Mouse (Mus musculus): ENCODE measurements around the gene Olfm2. TPM values are rescaled to one million over a fixed set of nuclear protein-coding genes. Genes with fewer than 3 reads are reported as not detected.

Olfm2 gene
- polyA plus RNA-seq, 1 experiment from 2014 or later: 64.4 TPM

DNA sequence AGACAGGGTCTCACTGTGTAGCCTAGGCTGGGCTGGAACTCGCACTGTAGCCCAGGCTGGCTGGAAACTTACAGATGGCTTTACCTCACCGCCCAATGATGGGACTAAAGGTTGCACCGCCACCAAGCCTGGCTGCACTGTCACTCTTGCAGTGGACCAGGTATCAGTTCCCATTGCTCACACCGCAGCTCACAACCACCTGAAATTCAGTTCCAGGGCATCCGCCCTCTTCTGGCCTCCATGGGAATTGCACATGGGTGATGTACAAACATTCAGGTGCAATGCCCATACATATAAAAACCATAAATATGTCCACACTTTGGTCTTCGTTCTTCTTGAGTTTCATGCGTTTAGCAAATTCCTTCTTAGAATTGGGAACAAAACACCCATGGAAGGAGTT lies 30.8 kb downstream of the Olfm2 start:
- ATAC-seq (ENCODE audit: low FRiP score) (no peak), DNase-seq (ENCODE audit: low spot score) (no peak)
- 75% methylated on average over 7 of the region's 7 CpGs for WGBS
- Histone ChIP-seq H3K4me1 (replicated peaks; ENCODE audit: control insufficient read depth, insufficient read depth, low read length) (peaks cover 4% of the 10 kb centered on the region), H3K27me3 (ENCODE audit: control insufficient read depth, insufficient read depth, low read length) (no peaks in the 10 kb centered on the region), H3K36me3 (ENCODE audit: control insufficient read depth, insufficient read depth, low read length) (no peaks in the 10 kb centered on the region), H3K9me3 (ENCODE audit: control insufficient read depth, low read length) (no peaks in the 10 kb centered on the region), H3K4me2 (replicated peaks; ENCODE audit: low read depth, low read length) (no peak overlapping the region), H3K9ac (ENCODE audit: low read depth, low read length) (no peak overlapping the region), H3K27ac (ENCODE audit: low read depth, low read length) (no peak overlapping the region), H3K4me3 (ENCODE audit: low read depth, low read length) (no peak overlapping the region)

DNA sequence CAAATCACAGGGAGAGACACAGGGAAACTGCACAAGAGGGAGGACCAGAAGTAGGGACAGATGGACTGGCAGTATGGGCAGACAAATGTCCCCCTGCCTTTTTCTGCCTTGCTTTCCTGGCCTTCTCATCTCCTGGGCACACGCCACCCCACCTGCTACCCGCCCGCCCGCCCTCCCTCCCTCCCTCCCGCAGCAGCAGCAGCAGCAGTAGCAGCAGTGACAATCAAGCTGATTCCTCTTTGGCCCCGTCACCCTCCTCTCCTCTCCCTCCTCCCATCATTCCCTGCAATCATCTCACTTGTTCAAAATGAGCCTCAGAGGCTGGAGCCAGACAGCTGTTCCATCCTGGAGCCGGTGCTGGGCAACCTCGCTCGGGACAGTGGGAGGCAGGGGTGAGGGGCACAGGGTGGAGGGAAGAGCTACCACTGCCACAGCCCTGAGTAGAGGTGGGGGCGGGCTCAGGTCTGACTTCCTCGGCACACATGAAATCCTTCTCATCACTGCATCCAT lies 32.6 kb downstream of the Olfm2 start:
- Histone ChIP-seq H3K9ac (ENCODE audit: low read depth, low read length) (0 out of 2 replicates have a peak overlapping the region, but pooled peaks have one; percentile 19), H3K36me3 (ENCODE audit: control insufficient read depth, insufficient read depth, low read length) (no peaks in the 10 kb centered on the region), H3K4me1 (replicated peaks; ENCODE audit: control insufficient read depth, insufficient read depth, low read length) (peaks cover 4% of the 10 kb centered on the region), H3K4me2 (replicated peaks; ENCODE audit: low read depth, low read length) (no peak overlapping the region), H3K4me3 (ENCODE audit: low read depth, low read length) (no peak overlapping the region), H3K9me3 (ENCODE audit: control insufficient read depth, low read length) (no peaks in the 10 kb centered on the region), H3K27me3 (ENCODE audit: control insufficient read depth, insufficient read depth, low read length) (no peaks in the 10 kb centered on the region), H3K27ac (ENCODE audit: low read depth, low read length) (peak overlapping the region; percentile 85)
- DNase-seq (ENCODE audit: low spot score) (peak; percentile 46), ATAC-seq (ENCODE audit: low FRiP score) (peak; percentile 89)
- 56% methylated on average over 3 of the region's 11 CpGs for WGBS

DNA sequence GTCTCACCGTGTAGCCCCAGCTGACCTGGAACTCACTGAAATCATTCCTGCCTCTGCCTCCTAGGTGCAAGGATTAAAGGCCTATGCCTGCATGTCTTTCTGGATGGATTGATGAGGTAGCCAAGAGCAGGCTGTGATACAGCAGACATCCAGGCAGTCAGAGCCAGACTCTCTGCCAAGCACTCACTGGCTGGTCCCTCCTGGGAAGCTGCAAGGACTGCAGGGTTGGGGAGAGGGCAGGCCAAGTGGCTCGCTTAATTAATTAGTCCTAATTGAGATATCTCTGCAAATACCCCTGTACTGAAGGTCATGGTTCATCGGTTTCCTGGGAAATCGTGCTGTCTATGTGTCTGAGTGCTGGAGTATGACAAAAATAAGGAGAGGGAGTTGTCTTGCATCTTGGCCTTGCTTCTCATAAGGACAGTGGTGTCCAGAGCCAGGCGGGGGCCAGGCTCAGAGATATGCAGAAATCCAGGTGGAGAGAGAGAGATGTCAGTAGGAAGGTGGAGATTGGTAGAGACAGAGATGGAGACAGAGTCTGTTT lies 33.1 kb downstream of the Olfm2 start:
- ATAC-seq (ENCODE audit: low FRiP score): peak; percentile 65

DNA sequence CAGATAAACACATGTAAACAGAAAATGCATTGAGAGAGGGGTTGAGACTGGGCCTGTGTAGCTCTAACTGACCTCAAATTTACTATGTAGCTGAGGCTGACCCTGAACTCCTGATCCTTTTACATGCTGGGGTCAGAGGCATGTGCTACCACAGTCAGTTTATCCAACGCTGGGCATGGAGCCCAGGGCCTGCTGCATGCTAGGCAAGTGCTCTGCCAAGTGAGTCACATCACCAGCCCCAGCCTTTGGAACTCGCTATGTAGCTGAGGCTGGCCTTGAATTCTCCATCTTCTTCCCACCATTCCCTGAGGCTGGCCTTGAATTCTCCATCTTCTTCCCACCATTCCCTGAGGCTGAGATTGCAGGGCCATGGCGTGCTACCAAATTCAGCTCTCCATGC lies 35.7 kb downstream of the Olfm2 start:
- Histone ChIP-seq H3K27me3 (ENCODE audit: control insufficient read depth, insufficient read depth, low read length) (no peaks in the 10 kb centered on the region), H3K27ac (ENCODE audit: low read depth, low read length) (no peak overlapping the region), H3K4me2 (replicated peaks; ENCODE audit: low read depth, low read length) (no peak overlapping the region), H3K9me3 (ENCODE audit: control insufficient read depth, low read length) (no peaks in the 10 kb centered on the region), H3K9ac (ENCODE audit: low read depth, low read length) (no peak overlapping the region), H3K4me1 (replicated peaks; ENCODE audit: control insufficient read depth, insufficient read depth, low read length) (peaks cover 4% of the 10 kb centered on the region), H3K4me3 (ENCODE audit: low read depth, low read length) (no peak overlapping the region), H3K36me3 (ENCODE audit: control insufficient read depth, insufficient read depth, low read length) (no peaks in the 10 kb centered on the region)
- ATAC-seq (ENCODE audit: low FRiP score): no peak
- DNase-seq (ENCODE audit: low spot score): no peak
- WGBS: 92% methylated on average over 3 of the region's 3 CpGs

More for the DNA sequence above, 33.1 kb downstream of the Olfm2 start:
- H3K9ac ChIP-seq (ENCODE audit: low read depth, low read length): peak overlapping the region; percentile 12; the same call in 1 of the 2 replicates
- peaks cover 4% of the 10 kb centered on the region for H3K4me1 ChIP-seq (replicated peaks; ENCODE audit: control insufficient read depth, insufficient read depth, low read length)
- H3K36me3 ChIP-seq (ENCODE audit: control insufficient read depth, insufficient read depth, low read length): no peaks in the 10 kb centered on the region
- H3K4me3 ChIP-seq (ENCODE audit: low read depth, low read length): no peak overlapping the region
- peak; percentile 16 for DNase-seq (ENCODE audit: low spot score)
- no peaks in the 10 kb centered on the region for H3K9me3 ChIP-seq (ENCODE audit: control insufficient read depth, low read length)
- peak overlapping the region; percentile 85 for H3K27ac ChIP-seq (ENCODE audit: low read depth, low read length)
- H3K27me3 ChIP-seq (ENCODE audit: control insufficient read depth, insufficient read depth, low read length): no peaks in the 10 kb centered on the region
- WGBS: 65% methylated on average over 5 of the region's 5 CpGs
- no peak overlapping the region for H3K4me2 ChIP-seq (replicated peaks; ENCODE audit: low read depth, low read length)

DNA sequence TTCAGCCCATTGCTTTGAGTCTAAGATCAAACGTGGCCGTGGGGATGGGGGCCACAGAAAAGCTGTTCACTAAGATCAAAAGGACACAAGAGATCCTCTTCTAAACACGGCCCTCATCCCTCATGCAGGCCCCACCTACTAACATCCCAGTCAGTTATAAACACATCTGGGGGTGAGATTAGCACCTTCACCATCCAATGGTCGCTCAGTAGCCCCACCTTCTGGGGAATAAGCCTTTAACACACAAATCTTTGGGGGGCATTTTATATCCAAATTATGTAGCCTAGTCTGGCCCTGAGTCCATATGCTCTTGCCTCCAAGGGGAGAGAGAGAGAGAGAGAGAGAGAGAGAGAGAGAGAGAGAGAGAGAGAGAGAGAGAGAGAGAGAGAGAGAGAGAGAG lies 40.2 kb downstream of the Olfm2 start:
- H3K9me3 ChIP-seq (ENCODE audit: control insufficient read depth, low read length): no peaks in the 10 kb centered on the region
- no peaks in the 10 kb centered on the region for H3K27me3 ChIP-seq (ENCODE audit: control insufficient read depth, insufficient read depth, low read length)
- DNase-seq (ENCODE audit: low spot score) (no peak), ATAC-seq (ENCODE audit: low FRiP score) (no peak)
- H3K4me2 ChIP-seq (replicated peaks; ENCODE audit: low read depth, low read length): no peak overlapping the region
- H3K4me1 ChIP-seq (replicated peaks; ENCODE audit: control insufficient read depth, insufficient read depth, low read length): no peaks in the 10 kb centered on the region
- no peak overlapping the region for H3K4me3 ChIP-seq (ENCODE audit: low read depth, low read length)
- 44% methylated on average over 4 of the region's 4 CpGs for WGBS
- no peak overlapping the region for H3K9ac ChIP-seq (ENCODE audit: low read depth, low read length)
- no peaks in the 10 kb centered on the region for H3K36me3 ChIP-seq (ENCODE audit: control insufficient read depth, insufficient read depth, low read length)
- H3K27ac ChIP-seq (ENCODE audit: low read depth, low read length): no peak overlapping the region

DNA sequence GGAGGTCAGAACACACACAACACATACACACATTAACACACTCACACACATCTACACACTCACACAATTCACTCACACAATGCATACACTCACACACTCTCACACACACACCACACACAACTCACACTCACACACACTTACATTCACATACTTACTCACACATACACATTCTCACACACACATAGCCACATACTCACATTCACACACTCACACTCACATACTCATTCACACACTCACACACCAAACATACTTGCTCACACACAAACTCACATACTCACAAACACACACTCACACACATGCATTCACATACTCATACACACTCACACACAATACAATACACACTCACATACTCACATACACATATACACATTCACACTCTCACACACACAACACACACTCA lies 40.7 kb downstream of the Olfm2 start:
- ATAC-seq (ENCODE audit: low FRiP score) (no peak), DNase-seq (ENCODE audit: low spot score) (no peak)
- no peaks in the 10 kb centered on the region for H3K9me3 ChIP-seq (ENCODE audit: control insufficient read depth, low read length)
- H3K4me2 ChIP-seq (replicated peaks; ENCODE audit: low read depth, low read length): no peak overlapping the region
- no peaks in the 10 kb centered on the region for H3K36me3 ChIP-seq (ENCODE audit: control insufficient read depth, insufficient read depth, low read length)
- H3K4me3 ChIP-seq (ENCODE audit: low read depth, low read length): no peak overlapping the region
- no peak overlapping the region for H3K27ac ChIP-seq (ENCODE audit: low read depth, low read length)
- no peaks in the 10 kb centered on the region for H3K4me1 ChIP-seq (replicated peaks; ENCODE audit: control insufficient read depth, insufficient read depth, low read length)
- H3K27me3 ChIP-seq (ENCODE audit: control insufficient read depth, insufficient read depth, low read length): no peaks in the 10 kb centered on the region
- no peak overlapping the region for H3K9ac ChIP-seq (ENCODE audit: low read depth, low read length)

DNA sequence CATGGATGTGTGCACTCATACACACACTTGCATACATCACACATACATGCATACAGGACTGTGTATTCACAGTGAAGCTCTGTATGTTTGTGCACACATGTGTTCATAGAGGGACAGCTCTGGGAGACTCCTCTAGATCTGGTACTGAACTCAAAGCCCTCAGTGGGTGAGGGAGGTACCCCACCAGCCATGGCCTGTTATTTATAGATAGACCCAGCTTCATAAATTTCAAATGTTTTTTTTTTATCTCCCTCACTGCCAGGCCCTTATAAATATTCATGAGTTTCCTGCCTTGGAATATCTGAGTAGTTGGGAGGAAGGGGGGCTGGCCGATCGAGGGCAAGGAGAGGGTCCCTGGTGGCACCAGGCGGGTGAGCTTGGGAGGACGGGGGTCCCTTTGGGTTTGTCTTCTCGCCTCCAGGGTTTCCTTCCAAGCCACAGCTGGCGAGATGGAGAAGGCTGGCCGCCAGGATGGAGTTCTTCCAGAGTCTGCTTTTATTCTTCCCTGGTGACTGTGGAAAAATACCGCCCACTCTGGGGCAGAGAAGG lies 42.2 kb downstream of the Olfm2 start:
- peak; percentile 82 for ATAC-seq (ENCODE audit: low FRiP score)
- Histone ChIP-seq H3K27ac (ENCODE audit: low read depth, low read length) (peak overlapping the region; percentile 75), H3K9ac (ENCODE audit: low read depth, low read length) (no peak overlapping the region), H3K4me1 (replicated peaks; ENCODE audit: control insufficient read depth, insufficient read depth, low read length) (no peaks in the 10 kb centered on the region), H3K4me2 (replicated peaks; ENCODE audit: low read depth, low read length) (no peak overlapping the region), H3K9me3 (ENCODE audit: control insufficient read depth, low read length) (no peaks in the 10 kb centered on the region), H3K36me3 (ENCODE audit: control insufficient read depth, insufficient read depth, low read length) (no peaks in the 10 kb centered on the region), H3K27me3 (ENCODE audit: control insufficient read depth, insufficient read depth, low read length) (no peaks in the 10 kb centered on the region), H3K4me3 (ENCODE audit: low read depth, low read length) (no peak overlapping the region)
- peak; percentile 55 for DNase-seq (ENCODE audit: low spot score)
- 30% methylated on average over 8 of the region's 8 CpGs for WGBS

DNA sequence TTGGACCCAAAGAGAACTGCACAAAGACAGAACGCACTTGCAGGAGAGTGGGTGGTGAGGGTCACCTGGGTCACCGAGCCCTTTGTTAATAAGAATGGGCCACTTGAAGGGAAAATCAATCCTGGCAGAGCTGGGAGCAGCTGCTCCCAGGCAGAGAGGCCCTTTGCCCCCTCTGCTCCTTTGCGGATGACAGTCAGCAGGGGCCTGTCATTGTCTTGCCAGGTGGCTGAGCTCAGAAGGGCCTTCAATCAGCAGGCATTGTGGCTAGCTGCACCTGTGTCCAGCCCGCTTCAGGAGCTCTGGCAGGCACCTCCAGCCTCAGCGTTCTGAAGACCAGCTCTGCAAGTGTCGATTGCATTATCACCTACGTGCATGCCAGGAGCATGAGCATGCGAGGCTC lies 48.7 kb downstream of the Olfm2 start:
- DNase-seq (ENCODE audit: low spot score) (peak; percentile 84), ATAC-seq (ENCODE audit: low FRiP score) (peak; percentile 87)
- H3K4me1 ChIP-seq (replicated peaks; ENCODE audit: control insufficient read depth, insufficient read depth, low read length): peaks cover 18% of the 10 kb centered on the region; the same call in 1 of the 2 replicates
- no peaks in the 10 kb centered on the region for H3K27me3 ChIP-seq (ENCODE audit: control insufficient read depth, insufficient read depth, low read length)
- 16% methylated on average over 8 of the region's 8 CpGs for WGBS
- peak overlapping the region; percentile 83 for H3K27ac ChIP-seq (ENCODE audit: low read depth, low read length)
- H3K9ac ChIP-seq (ENCODE audit: low read depth, low read length): no peak overlapping the region
- no peaks in the 10 kb centered on the region for H3K9me3 ChIP-seq (ENCODE audit: control insufficient read depth, low read length)
- H3K36me3 ChIP-seq (ENCODE audit: control insufficient read depth, insufficient read depth, low read length): no peaks in the 10 kb centered on the region
- H3K4me2 ChIP-seq (replicated peaks; ENCODE audit: low read depth, low read length): no peak overlapping the region
- H3K4me3 ChIP-seq (ENCODE audit: low read depth, low read length): no peak overlapping the region

DNA sequence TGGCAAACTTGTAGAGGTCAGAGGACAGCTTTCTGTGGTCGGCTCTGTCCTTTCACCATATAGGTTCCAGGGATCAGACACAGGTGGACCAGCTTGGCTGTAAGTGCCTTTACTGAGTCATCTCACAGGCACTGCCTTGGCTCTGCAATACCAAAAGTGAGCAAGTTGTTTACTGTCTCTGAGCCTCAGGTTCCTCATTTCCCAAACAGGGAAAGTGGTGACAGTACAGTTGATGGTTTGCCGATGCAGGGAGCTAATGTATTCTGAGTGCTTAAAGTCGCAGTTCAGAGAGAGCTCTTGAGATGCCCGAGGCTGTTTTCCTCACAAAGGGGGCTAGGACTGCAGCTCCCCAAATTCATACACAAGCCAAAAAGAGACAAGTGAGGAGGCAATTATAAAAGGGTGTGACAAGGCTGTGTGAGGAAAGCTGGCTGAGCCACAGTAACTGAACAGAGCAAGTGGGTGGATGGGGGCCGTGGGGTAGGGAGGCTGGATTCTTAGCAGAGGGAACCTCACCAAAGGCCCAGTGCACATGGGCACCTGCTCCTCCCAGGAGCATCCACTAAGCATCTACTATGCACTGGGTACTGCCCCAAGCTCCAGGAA lies 49.9 kb downstream of the Olfm2 start:
- ATAC-seq (ENCODE audit: low FRiP score): no peak
- H3K4me3 ChIP-seq (ENCODE audit: low read depth, low read length): no peak overlapping the region
- H3K27me3 ChIP-seq (ENCODE audit: control insufficient read depth, insufficient read depth, low read length): no peaks in the 10 kb centered on the region
- no peak overlapping the region for H3K9ac ChIP-seq (ENCODE audit: low read depth, low read length)
- peak overlapping the region; percentile 83 for H3K27ac ChIP-seq (ENCODE audit: low read depth, low read length)
- DNase-seq (ENCODE audit: low spot score): no peak
- H3K36me3 ChIP-seq (ENCODE audit: control insufficient read depth, insufficient read depth, low read length): no peaks in the 10 kb centered on the region
- 50% methylated on average over 5 of the region's 5 CpGs for WGBS
- H3K4me1 ChIP-seq (replicated peaks; ENCODE audit: control insufficient read depth, insufficient read depth, low read length): peaks cover 18% of the 10 kb centered on the region; the same call in 1 of the 2 replicates
- H3K4me2 ChIP-seq (replicated peaks; ENCODE audit: low read depth, low read length): no peak overlapping the region
- H3K9me3 ChIP-seq (ENCODE audit: control insufficient read depth, low read length): no peaks in the 10 kb centered on the region
